Mouse (Mus musculus): ENCODE measurements around the gene Dcpp2.
A peak's percentile ranks its signal among the peaks of the same experiment; 100 is the strongest.
"Not testable (repeated sequence)": the region's sequence is repeated elsewhere in the genome, so short reads cannot be mapped to it uniquely, and the experiment has no call there.

Dcpp2 gene

DNA sequence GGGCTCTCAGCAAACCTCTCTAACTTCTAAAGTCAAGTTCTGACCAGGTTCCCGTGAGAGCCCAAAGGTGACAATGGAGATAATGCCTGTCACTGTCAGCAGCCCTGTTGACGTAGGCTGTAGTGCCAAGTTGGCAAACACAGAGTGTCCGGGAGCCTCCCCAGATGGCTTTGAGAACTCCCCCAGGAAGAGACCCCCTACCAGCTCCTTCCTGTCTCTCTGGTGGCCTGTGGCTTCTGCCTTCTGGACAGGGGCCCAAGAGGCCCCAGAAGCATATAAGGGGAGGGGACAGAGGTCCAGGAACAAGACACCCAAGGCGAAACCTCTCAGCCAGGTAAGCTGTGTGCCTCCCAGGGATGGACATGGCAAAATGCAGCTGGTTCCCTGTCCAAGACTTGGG is at the start of gene Dcpp2, which contains the start of gene Dcpp1:
Gene Dcpp2 (plus strand): TSS at position 305 of the 400 bp plus-strand sequence.
Gene Dcpp1 (plus strand): TSS at position 301 of the 400 bp plus-strand sequence.
- H3K36me3 ChIP-seq (ENCODE audit: control insufficient read depth, insufficient read depth, low read length, poor library complexity, severe bottlenecking); H3K27me3 ChIP-seq (ENCODE audit: control insufficient read depth, insufficient read depth, low read length, poor library complexity, severe bottlenecking); DNase-seq (ENCODE audit: low read depth, low spot score): not testable (repeated sequence)

DNA sequence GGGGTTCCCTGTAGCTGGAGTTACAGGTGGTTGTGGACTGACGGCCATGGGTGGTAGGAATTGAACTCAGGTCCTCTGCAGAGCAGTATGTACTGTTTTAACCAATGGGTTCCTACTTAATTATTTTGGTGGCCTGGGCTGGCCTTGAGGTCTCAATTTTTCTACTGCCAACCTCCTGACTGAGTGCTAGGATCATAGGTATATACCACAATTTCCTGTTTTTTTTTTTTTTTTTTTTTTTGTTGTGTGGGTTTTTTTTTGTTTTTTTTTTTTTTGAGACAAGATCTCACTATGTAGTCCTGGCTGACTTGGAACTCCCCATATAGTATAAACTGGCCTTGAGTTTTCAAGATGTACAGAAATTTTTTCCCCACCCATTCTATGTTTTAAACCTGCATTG is 49.5 kb upstream of the Dcpp2 start:
- no peaks in the 10 kb centered on the region for H3K27me3 ChIP-seq (ENCODE audit: control insufficient read depth, insufficient read depth, low read length, poor library complexity, severe bottlenecking)
- no peak for DNase-seq (ENCODE audit: low read depth, low spot score)
- H3K36me3 ChIP-seq (ENCODE audit: control insufficient read depth, insufficient read depth, low read length, poor library complexity, severe bottlenecking), result no peaks in the 10 kb centered on the region; the same call in 1 of the 2 replicates

DNA sequence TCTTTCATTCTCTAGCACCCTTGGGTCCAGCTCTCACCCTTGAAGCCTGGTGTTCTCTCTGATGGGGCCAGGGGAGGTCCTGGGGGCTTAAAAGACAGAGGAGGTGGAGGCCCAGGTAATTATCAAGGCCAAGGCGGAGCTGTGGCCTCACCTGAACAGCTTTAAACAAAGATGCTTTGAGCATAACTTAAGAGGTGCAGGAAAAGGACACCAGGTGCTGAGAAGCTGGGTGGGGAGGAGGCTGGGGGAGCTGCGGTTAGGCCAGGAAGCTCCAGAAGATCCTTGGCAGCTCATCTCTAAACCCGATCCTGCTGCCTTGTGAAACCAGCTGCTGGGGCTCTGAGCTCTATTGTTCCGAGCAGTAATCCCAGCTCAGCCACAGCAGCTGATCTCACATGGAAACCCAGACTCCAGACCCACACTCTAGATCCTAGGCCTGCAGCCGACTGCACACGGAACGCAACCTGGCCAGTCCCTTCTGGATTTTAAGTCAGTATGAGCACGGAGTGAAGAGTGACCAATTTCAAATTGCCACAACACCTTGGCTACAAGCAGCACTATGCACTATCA is 44.6 kb upstream of the Dcpp2 start, which contains the start of gene Prss33:
Gene Prss33 (minus strand): TSS at position 51 of the 570 bp plus-strand sequence.
- Histone ChIP-seq H3K27me3 (ENCODE audit: control insufficient read depth, insufficient read depth, low read length, poor library complexity, severe bottlenecking) (no peaks in the 10 kb centered on the region), H3K36me3 (ENCODE audit: control insufficient read depth, insufficient read depth, low read length, poor library complexity, severe bottlenecking) (no peaks in the 10 kb centered on the region)
- DNase-seq (ENCODE audit: low read depth, low spot score), result no peak

DNA sequence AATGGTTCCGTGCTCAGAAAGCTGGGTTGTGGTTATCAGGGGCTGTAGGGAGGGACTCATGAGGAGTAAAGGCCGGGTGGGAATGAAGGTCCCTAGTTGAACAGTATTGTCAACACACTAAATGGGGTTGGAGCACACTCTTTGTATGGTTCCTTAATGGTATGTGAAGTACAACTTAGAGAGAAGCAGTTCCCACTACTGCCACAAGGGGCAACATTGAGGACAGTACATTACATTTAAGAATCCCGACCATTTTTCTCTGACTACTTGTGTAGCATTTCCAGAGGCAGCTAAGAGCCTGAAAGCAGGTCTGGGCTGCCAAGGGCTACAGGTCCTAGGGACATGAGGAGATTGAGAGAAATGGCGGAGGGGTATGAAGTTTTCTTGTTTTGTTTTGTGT is 39.5 kb upstream of the Dcpp2 start:
- Histone ChIP-seq H3K27me3 (ENCODE audit: control insufficient read depth, insufficient read depth, low read length, poor library complexity, severe bottlenecking) (no peaks in the 10 kb centered on the region; the same call in 1 of the 2 replicates), H3K36me3 (ENCODE audit: control insufficient read depth, insufficient read depth, low read length, poor library complexity, severe bottlenecking) (no peaks in the 10 kb centered on the region)
- DNase-seq (ENCODE audit: low read depth, low spot score), result peak; percentile 85

DNA sequence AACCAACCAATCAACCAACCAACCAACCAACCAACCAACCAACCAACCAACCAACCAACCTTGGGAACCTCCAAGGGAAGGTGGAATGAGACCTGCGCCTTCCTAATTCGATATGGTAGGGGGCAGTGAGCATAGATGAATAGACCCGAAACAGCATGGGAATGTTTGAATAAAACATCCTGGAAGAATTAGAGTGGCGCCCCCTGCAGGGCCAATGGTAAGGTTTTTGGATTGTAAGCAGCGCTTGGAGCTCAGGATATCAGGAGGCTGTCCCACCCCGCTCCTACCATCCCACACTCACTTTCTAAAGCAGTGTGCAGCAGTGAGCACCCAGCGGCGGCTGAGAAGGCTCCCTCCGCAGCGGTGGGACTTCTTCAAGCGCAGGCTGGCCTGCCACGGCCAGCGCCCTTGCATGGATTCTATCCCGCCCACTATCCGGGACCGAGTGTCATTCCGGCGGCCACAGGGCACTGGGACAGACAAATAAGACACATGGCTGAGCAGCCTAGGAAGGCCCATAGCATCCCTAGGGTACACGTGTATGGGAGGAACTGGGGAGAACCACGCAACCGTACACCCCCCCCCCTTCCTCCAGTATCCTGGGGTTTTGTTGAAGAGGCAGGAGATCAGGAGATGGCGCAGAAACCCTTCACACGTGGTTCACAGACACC is 37.4 kb upstream of the Dcpp2 start:
- H3K27me3 ChIP-seq (ENCODE audit: control insufficient read depth, insufficient read depth, low read length, poor library complexity, severe bottlenecking), result no peaks in the 10 kb centered on the region; the same call in 1 of the 2 replicates
- peak; percentile 22 for DNase-seq (ENCODE audit: low read depth, low spot score)
- no peaks in the 10 kb centered on the region for H3K36me3 ChIP-seq (ENCODE audit: control insufficient read depth, insufficient read depth, low read length, poor library complexity, severe bottlenecking)

DNA sequence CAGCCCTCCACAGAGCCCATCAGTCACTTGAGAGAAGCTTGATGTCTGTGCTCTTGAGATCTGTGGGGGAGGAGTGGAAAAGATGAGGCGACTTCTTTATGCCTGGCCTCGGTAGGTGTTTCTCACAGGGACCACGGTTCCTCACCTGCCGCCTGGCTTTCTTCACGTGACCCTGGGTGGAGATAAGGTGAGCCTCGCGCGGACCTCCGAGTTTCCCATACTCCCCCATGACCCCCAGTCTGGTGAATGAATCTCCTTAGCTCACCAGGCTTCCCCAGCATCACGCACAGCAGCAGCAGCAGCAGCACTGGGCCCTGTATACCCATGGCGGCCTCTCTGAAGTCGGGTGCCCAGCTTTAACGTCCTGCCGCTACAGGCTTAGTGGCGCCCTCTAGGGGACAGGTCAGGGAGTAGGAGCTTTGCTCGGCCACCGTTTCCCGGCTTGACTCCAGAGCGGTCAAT is 36.8 kb upstream of the Dcpp2 start, which contains the start of the genes Prss32 and Prss41:
Gene Prss32 (plus strand): TSS at position 44 of the 462 bp plus-strand sequence.
Gene Prss41 (minus strand): TSS at position 361 of the 462 bp plus-strand sequence.
- DNase-seq (ENCODE audit: low read depth, low spot score), result peak; percentile 74
- H3K27me3 ChIP-seq (ENCODE audit: control insufficient read depth, insufficient read depth, low read length, poor library complexity, severe bottlenecking), result no peaks in the 10 kb centered on the region; the same call in 1 of the 2 replicates
- H3K36me3 ChIP-seq (ENCODE audit: control insufficient read depth, insufficient read depth, low read length, poor library complexity, severe bottlenecking), result no peaks in the 10 kb centered on the region

DNA sequence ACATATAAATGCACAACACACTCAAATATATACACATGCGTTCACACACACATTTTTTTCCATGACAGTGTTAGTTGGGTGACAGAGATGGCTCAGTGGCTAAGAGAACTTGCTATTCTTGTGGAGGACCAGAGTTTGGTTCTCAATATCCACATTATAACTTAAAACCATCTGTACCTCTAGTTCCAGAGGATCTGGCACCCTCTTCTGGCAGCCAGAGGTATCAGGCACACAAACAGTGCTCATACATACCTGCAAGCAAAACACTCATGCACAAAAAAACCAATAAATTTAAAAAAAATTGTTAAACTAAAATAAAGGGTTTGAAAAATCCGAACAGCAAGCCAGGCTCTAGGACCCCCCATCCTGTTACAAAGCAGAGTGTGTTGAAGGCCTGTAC is 30.7 kb upstream of the Dcpp2 start:
- Histone ChIP-seq H3K27me3 (ENCODE audit: control insufficient read depth, insufficient read depth, low read length, poor library complexity, severe bottlenecking) (no peaks in the 10 kb centered on the region), H3K36me3 (ENCODE audit: control insufficient read depth, insufficient read depth, low read length, poor library complexity, severe bottlenecking) (no peaks in the 10 kb centered on the region)
- peak; percentile 37 for DNase-seq (ENCODE audit: low read depth, low spot score)

DNA sequence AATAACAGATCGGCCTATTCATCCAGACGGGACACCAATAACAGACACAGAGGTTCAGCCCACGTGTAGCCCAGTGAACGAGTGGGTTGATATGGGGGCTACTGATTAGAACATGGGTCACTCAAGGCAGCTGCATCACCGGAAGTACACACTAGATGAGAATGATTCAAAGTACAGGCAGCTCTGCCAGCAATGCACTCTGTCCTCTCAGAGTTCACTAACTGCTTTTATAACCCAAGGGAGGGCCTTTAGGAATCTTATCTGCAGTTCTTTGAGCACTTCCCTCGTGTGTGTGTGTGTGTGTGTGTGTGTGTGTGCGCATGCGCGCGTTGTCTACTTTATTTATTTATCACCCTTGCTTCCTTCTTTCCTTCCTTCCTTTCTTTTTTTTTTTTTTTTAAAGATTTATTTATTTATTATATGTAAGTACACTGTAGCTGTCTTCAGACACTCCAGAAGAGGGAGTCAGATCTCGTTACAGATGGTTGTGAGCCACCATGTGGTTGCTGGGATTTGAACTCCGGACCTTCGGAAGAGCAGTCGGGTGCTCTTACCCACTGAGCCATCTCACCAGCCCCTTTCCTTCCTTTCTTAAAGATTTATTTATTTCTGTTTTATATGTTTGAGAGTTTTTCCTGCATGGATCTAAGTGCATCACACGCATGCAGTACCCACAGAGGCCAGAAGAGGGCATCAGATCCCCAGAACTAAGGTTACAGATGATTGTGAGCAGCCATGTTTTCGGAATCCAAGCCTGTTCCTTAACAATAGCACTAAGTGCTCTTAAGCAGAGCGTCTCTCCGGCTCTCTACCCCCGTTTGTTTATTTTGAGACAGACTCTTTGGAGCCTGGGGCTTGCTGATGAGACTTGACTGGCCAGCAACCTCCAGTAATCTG is 29.6 kb upstream of the Dcpp2 start:
- no peaks in the 10 kb centered on the region for H3K36me3 ChIP-seq (ENCODE audit: control insufficient read depth, insufficient read depth, low read length, poor library complexity, severe bottlenecking)
- peak; percentile 76 for DNase-seq (ENCODE audit: low read depth, low spot score)
- H3K27me3 ChIP-seq (ENCODE audit: control insufficient read depth, insufficient read depth, low read length, poor library complexity, severe bottlenecking), result no peaks in the 10 kb centered on the region

DNA sequence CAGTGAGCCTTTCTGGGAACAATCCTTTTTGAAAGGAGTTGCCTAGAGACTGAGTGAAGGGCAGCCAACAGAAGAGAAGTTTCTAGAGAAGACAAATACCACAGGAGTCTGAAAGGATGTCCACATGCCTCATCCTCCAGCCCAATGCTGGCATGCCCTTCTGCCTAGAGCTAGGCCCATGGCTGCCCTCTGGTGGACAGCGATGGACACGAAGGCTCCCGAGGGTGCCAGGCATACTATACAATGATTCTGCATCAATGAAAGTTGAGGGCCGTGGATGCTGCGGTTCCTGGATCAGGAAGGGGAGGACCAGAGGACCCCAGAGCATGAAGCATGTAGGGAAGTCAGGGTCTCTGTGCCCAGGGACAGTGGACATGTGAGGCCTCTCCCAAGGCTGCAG is 27.4 kb upstream of the Dcpp2 start:
- Histone ChIP-seq H3K36me3 (ENCODE audit: control insufficient read depth, insufficient read depth, low read length, poor library complexity, severe bottlenecking) (no peaks in the 10 kb centered on the region), H3K27me3 (ENCODE audit: control insufficient read depth, insufficient read depth, low read length, poor library complexity, severe bottlenecking) (no peaks in the 10 kb centered on the region)
- peak; percentile 69 for DNase-seq (ENCODE audit: low read depth, low spot score)

DNA sequence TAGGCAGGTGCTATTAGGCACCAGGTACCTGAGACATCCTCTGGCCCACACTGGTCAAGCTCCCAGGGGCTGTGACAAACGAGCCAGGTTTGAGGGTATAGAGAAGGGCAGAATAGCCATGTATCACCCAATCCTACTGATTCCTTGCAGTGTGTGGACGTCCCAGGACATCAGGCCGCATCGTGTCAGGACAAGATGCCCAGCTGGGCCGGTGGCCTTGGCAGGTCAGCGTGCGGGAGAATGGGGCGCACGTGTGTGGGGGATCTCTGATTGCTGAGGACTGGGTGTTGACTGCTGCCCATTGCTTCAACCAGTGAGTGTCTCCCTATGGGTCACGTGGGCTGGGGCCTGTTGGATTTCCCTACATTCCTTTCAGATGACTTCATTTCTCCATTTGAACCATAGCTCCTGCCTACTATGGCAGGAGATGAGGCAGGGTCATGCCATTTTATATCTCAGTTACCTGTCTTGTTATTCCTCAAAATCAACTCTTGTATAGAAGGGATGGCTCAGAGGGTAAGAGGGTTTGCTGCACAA is 26.4 kb upstream of the Dcpp2 start:
- no peaks in the 10 kb centered on the region for H3K27me3 ChIP-seq (ENCODE audit: control insufficient read depth, insufficient read depth, low read length, poor library complexity, severe bottlenecking)
- H3K36me3 ChIP-seq (ENCODE audit: control insufficient read depth, insufficient read depth, low read length, poor library complexity, severe bottlenecking), result no peaks in the 10 kb centered on the region
- DNase-seq (ENCODE audit: low read depth, low spot score), result no peak

DNA sequence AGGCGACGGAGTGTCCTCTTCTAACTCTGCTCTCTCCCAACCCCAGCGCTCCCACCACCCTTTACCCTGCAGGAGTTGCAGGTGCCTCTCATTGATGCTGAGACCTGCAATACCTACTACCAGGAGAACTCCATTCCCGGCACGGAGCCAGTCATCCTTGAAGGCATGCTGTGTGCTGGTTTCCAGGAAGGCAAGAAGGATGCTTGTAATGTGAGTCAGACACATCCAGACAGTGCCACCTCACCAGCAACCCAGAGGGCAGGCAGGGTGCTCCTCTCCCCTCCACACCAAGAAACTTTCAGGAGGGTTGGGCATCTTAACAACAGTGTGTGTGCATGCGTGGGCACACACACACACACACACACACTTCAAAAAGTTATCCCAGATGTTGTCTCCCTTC is 23.5 kb upstream of the Dcpp2 start:
- DNase-seq (ENCODE audit: low read depth, low spot score), result no peak
- Histone ChIP-seq H3K36me3 (ENCODE audit: control insufficient read depth, insufficient read depth, low read length, poor library complexity, severe bottlenecking) (no peaks in the 10 kb centered on the region), H3K27me3 (ENCODE audit: control insufficient read depth, insufficient read depth, low read length, poor library complexity, severe bottlenecking) (no peaks in the 10 kb centered on the region)

DNA sequence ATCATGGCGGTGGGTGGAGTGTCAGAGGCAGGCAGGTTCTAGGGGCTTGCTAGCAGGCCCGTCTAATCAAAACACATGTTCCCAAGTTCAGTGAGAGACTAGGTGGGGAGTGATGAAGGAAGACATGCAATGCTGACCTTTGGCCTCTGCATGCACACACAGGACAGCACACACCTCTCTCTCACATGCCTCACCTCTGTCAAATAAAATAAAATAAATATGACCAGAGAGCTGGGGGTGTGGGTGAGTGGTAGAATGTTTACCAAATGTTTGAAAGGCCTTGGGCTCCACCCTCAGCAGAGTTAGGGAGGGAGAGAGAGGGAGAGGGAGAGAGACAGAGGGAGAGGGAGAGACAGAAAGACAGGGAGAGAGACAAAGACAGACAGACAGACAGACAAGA is 22.8 kb upstream of the Dcpp2 start:
- DNase-seq (ENCODE audit: low read depth, low spot score), result no peak
- Histone ChIP-seq H3K36me3 (ENCODE audit: control insufficient read depth, insufficient read depth, low read length, poor library complexity, severe bottlenecking) (no peaks in the 10 kb centered on the region), H3K27me3 (ENCODE audit: control insufficient read depth, insufficient read depth, low read length, poor library complexity, severe bottlenecking) (no peaks in the 10 kb centered on the region)

DNA sequence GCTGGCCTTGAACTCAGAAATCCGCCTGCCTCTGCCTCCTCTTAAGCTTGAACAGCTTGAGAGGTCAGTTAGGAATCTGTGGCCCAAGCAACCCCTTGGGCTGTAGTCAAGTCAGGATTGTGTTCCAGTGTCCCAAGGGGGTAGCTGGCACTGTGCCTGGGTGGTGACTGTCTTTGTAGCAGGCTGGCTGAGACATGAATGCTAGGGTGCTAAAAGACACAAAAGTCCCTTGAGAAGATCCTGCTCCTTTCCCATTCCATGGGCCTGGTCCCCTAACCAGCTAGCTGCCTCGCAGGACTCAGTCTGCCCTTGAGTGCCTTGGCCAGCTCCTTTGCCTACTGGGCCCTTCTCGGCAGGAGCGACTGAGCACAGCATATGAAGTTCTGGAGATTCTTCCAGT is 17.8 kb upstream of the Dcpp2 start:
- Histone ChIP-seq H3K36me3 (ENCODE audit: control insufficient read depth, insufficient read depth, low read length, poor library complexity, severe bottlenecking) (no peaks in the 10 kb centered on the region), H3K27me3 (ENCODE audit: control insufficient read depth, insufficient read depth, low read length, poor library complexity, severe bottlenecking) (no peaks in the 10 kb centered on the region)
- DNase-seq (ENCODE audit: low read depth, low spot score), result no peak

DNA sequence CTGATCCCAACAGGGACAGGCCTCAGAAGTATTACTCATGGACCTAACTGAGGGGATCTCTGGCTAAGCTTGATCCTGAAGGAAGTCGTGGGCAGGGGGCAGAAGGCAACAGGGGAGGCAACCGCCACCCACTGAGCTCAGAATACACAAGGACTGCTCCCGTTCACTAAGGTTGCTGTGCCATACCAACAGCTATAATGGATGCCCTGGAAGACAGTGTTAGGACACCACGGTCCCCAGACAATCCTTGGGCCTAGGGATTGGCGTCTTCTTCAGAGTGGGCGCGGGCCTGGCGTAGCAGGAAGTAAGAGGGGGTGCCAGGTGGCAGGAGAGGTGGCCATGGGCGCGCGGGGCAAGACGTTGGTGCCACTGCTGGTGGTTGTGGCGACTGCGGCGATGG is 12.9 kb upstream of the Dcpp2 start, which contains the start of gene Prss21:
Gene Prss21 (plus strand): TSS at position 301 of the 400 bp plus-strand sequence.
- Histone ChIP-seq H3K36me3 (ENCODE audit: control insufficient read depth, insufficient read depth, low read length, poor library complexity, severe bottlenecking) (no peaks in the 10 kb centered on the region), H3K27me3 (ENCODE audit: control insufficient read depth, insufficient read depth, low read length, poor library complexity, severe bottlenecking) (no peaks in the 10 kb centered on the region)
- DNase-seq (ENCODE audit: low read depth, low spot score), result no peak
